Mouse (Mus musculus) v-Abl transformed pro-B cells (cell line): ENCODE results near the gene Itga9.

ENCODE experiments used
- in situ Hi-C, 2 experiments: fragments of 400-800 bp; cut with MboI; formaldehyde crosslinking; loops; one replicate each; pipeline ENCODE4 v1.15.1; 2025; ENCODE audit not compliant: unreplicated experiment in 2 of 2

The Itga9 gene

GRCm38 (mm10) chr9:118885785-118886184 is 279.3 kb downstream of the Itga9 start:
- in situ Hi-C loops = no loop called here

GRCm38 (mm10) chr9:118887201-118887600 is 280.7 kb downstream of the Itga9 start:
- in situ Hi-C loops = no loop called here

DNA sequence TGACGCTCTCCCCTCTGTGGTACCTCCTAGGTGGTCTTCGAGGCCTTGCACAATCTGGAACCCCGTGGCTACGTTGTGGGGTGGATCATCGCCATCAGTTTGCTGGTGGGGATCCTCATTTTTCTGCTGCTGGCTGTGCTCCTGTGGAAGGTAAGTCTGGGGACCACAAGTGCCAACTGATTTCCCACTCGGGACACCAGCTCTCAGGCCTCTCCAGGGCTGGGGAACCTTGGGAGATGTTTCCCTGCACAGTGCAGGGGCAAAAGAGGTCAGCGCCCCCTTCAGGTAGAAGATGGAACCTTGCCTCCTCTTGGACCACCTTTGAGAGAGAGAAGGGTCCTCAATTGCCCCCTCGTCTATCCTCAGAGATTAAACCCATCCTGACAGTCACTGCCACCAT is 281.2 kb downstream of the Itga9 start:
- in situ Hi-C loops = no loop called here

DNA sequence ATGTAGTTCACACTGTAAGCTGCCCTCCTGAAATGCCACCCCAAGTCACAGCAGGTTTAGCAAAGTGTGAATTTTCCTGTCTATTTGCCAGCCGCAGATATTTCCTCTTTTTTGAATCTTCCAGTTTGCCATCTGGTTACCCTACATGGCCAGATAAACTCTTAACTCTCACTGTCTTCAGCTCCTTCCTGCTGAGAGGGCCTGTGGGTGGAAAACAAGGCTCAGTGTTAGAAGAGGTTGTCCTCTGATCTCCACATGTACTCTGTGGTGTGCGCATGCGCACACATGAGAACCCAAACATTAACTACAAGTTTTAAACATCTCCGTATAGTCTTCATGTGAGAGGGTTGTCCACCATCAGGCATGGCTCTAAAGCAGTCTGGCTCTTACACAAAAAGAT is 283.7 kb downstream of the Itga9 start:
- in situ Hi-C loops = no loop called here

GRCm38 (mm10) chr9:118890645-118891044 is 284.2 kb downstream of the Itga9 start:
- in situ Hi-C loops = no loop called here

DNA sequence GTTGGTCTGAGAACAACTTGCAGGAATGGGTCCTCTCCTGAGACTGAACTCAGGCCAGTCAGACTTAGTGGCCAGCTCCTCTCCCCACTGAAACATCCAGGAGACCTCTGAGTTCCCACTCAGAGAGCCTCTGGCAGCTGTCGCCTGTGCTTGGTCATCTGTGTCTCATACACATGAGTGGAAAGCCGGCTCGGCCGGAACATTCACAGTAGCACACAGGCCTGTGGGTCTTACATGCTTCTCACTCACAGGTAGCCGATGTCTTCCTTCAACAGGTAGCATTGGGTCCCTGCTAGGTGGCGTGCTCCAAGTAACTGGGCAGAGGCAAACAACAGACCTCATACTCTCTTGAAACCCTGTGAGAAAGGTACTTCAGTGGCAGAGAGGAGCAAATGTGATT is 284.6 kb downstream of the Itga9 start:
- in situ Hi-C loops = no loop called here

GRCm38 (mm10) chr9:118891593-118891992 is 285.1 kb downstream of the Itga9 start:
- in situ Hi-C loops = no loop called here

DNA sequence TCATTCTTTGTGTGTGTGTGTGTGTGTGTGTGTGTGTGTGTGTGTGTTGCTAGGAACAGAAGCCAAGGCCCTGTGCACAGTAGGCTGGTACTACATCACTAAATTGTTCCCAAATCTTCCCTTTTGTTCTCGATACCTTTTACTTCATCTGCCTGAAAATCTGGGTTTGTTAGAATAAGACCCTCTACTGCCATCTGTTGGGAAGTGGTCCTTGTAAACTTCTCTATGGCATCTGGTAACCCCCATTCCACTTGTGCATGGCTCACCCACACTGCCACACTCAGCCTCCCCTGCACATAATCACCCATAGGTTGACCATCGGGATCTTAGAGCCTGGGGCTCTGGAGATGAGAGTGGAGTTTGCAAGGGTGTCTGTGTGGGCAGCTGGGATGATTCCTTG is 288.6 kb downstream of the Itga9 start:
- in situ Hi-C loops = loop anchor here in 1 of 2 experiments (5.0 kb wide), 1 partner anchor 308 kb away; no protein-coding TSS in a partner anchor

- in situ Hi-C loops = no loop called here
These were observed 294.2 kb downstream of the Itga9 start for GRCm38 (mm10) chr9:118900677-118901076.

DNA sequence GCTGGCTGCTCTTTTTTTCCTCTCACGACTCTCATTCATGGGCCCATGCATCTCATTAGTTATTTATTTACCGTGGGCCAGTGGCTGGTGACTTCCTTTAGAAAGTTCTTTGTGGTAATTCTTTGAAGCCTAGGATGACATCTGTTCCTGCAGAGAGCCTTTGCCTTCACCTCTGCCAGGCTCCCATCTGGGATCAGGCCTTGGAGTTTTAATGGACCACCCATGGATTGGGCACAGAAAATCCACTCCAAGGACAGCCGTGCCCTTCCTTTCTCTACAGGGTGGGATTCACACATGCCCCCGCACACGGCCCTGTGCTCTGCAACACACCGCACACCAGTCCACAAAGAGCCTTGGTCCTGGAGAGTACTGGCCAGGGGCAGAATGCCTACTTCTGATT is 295.4 kb downstream of the Itga9 start:
- in situ Hi-C loops = no loop called here

DNA sequence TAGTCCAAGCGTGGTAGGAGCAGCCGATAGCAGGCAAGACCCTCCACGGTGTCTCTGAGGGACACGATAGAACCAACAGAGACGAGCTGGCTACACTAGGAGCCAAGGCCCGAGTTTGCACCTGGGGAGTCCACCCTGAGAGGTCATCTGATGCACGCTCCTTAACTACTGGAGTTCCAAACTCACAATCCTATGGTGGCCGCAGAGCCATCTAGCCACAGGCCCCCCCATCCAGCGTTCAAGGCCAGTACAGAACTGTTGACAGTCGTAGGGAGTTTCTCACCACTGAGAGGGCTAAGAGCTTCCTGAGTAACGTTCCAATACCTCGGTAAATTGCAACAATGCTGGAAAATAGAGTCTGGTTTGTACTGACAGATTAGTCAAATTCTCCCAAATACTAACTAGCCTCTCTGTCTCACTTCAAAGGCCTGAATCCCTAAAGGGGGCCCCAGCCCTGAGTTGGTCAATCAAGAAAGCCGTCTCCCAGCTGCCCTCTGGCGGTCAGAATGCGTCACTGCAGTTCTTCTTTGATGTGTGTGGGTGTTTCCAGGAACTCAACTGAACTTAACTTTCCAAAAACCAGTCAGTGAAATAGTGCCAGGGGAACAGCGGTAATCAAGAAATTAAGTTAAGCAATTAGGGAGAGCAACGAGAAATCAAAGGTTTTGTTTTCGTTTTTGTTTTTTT is 301.6 kb downstream of the Itga9 start:
- in situ Hi-C loops = loop anchor here (5.0 kb wide), 3 partner anchors 36 to 856 kb away; no protein-coding TSS in a partner anchor

- in situ Hi-C loops = loop anchor here (10.0 kb wide), 3 partner anchors 442 to 858 kb away; partner anchors contain the start of gene Xylb (in 1 of the 2)
These were observed 306.6 kb downstream of the Itga9 start for GRCm38 (mm10) chr9:118913048-118913447.

GRCm38 (mm10) chr9:118913613-118914012 is 307.1 kb downstream of the Itga9 start:
- in situ Hi-C loops = loop anchor here (10.0 kb wide), 3 partner anchors 441 to 859 kb away; partner anchors contain the start of gene Xylb (in 1 of the 2)

- in situ Hi-C loops = loop anchor here (10.0 kb wide), 3 partner anchors 440 to 860 kb away; partner anchors contain the start of gene Xylb (in 1 of the 2)
These were observed 308.1 kb downstream of the Itga9 start for GRCm38 (mm10) chr9:118914589-118914988.

DNA sequence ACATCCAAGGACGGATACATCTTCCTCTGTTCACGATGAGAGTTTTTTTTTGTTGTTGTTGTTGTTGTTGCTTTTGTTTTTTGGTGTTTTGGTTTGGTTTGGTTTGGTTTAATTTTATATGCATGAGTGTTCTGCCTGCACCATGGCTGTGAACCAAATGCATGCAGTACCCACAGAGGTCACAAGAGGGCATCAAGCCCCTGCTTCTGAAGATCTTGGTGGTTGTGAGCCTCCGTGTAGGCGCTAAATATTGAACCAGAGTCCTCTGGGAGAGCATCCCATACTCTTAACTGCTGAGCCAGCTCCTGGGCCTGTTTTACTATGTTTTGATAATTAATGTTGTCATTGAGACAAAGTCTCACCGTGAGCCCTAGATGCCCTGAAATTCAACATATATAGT is 308.8 kb downstream of the Itga9 start:
- in situ Hi-C loops = loop anchor here (5.0 to 10.0 kb wide), 6 partner anchors 152 to 860 kb away; partner anchors contain the start of gene Xylb (in 1 of the 2)

- in situ Hi-C loops = loop anchor here (5.0 to 10.0 kb wide), 9 partner anchors 108 to 865 kb away; partner anchors contain the start of gene Xylb (in 1 of the 2)
These were observed 313.2 kb downstream of the Itga9 start for GRCm38 (mm10) chr9:118919672-118920186.

GRCm38 (mm10) chr9:118920798-118921515 is 314.5 kb downstream of the Itga9 start:
- in situ Hi-C loops = loop anchor here (5.0 kb wide), 3 partner anchors 106 to 431 kb away; no protein-coding TSS in a partner anchor

DNA sequence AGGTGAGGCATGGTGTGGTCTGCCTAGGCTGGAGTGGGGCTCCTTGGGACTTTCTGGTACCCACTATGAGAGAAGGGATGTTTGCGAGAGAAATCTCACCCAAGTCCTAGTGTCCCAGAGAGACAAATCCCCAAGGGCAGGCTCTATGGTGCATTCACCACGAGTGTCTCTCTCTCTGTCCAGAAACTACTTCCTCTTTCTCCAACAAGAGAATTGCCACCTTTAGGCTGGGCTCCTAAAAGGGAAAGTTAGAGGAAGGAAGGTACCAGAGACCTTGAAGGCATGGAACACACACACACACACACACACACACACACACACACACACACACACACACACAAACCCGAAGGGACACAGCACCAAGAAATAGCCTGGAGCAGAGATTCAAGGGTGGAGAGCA is 315.4 kb downstream of the Itga9 start:
- in situ Hi-C loops = loop anchor here (5.0 kb wide), 3 partner anchors 105 to 430 kb away; no protein-coding TSS in a partner anchor

DNA sequence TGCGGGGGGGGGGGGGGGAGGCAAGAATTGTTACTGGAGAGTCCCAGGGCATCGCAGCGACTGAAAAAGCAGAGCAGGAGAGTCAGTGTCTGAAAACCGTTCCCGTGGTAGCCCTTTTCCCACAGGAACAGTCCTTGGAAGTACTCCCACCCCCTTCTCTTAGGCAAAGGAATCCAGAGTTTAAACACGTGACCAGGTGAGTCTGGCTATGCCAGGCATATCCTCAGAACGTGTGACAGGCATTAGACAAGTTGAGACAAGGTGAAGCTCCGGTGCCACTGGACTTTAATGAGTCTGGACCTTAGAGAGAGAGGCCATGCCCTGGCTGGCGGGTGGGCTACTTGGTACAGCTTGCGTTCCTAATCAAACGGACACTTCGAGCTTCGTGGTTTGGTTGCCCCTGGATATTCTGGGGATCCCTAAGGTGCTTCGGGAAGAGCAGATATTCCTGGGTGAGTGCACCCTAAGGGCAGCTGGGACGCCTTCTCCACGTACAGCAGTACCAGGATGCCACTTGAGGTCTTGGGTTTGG is 318.1 kb downstream of the Itga9 start:
- in situ Hi-C loops = loop anchor here (5.0 kb wide), 3 partner anchors 103 to 428 kb away; no protein-coding TSS in a partner anchor

GRCm38 (mm10) chr9:118925286-118926110 is 319.0 kb downstream of the Itga9 start:
- in situ Hi-C loops = no loop called here
